Comparison of ENCODE assay signal across 34 mouse cellular contexts in genomic region chr15:100473926-100474503, GRCm38 (mm10). TPM values are rescaled to one million over a fixed set of nuclear protein-coding genes. Genes with fewer than 3 reads are reported as not detected.
DNase-seq lines count a peak whose midpoint lies in the region; ATAC-seq and TF ChIP-seq lines count a peak whose summit lies in the region.
"Had no signal": no experiment of that assay in that cellular context is flagged by ENCODE, and none has a peak within 500 bp of the region (broad histone marks: within the 10 kb centered on the region; RNA-seq: fewer than 3 reads in every experiment).

No protein-coding gene starts in this region.

- H3K4me2 ChIP-seq in liver, embryonic 16.5 days (ENCODE audit: low read depth, low read length), result no peak overlapping the region
- no peak overlapping the region for H3K4me2 ChIP-seq in midbrain, postnatal 0 days (ENCODE audit: low read depth, low read length, poor library complexity, severe bottlenecking)
- H3K4me2 ChIP-seq: embryonic facial prominence, embryonic 12.5 days; embryonic facial prominence, embryonic 15.5 days; heart, embryonic 11.5 days; hindbrain, embryonic 12.5 days; hindbrain, embryonic 15.5 days had no signal

- in situ Hi-C loops in ES-E14 (cut with MboI; ENCODE audit: low sequenced_read_pairs in 2 of 2, unreplicated experiment in 2 of 2), result no loop called here

- no peak for TF ChIP-seq CTCF in ES-Bruce4 (IDR thresholded peaks at IDR 0.05; ENCODE audit: low read depth, low read length)
- TF ChIP-seq CTCF in midbrain, postnatal 0 days (IDR thresholded peaks at IDR 0.05), result no peak

- H3K9ac ChIP-seq in liver, embryonic 16.5 days (ENCODE audit: low read depth, low read length), result no peak overlapping the region
- no peak overlapping the region for H3K9ac ChIP-seq in ES-Bruce4 (ENCODE audit: low read depth, poor library complexity, severe bottlenecking)
- H3K9ac ChIP-seq in ES-E14 (ENCODE audit: insufficient read depth, low read depth, low read length, poor library complexity, severe bottlenecking), result no peak overlapping the region
- no peak overlapping the region for H3K9ac ChIP-seq in midbrain, postnatal 0 days (replicated peaks; ENCODE audit: low read length, poor library complexity, severe bottlenecking)
- H3K9ac ChIP-seq: embryonic facial prominence, embryonic 12.5 days; embryonic facial prominence, embryonic 15.5 days; forebrain, postnatal 0 days; hindbrain, embryonic 12.5 days; hindbrain, embryonic 15.5 days had no signal

- no peak for TF ChIP-seq POLR2A in ES-Bruce4 (IDR thresholded peaks at IDR 0.05; ENCODE audit: insufficient read depth, low read length)

- TF ChIP-seq EP300 in ES-Bruce4 (IDR thresholded peaks at IDR 0.05; ENCODE audit: insufficient read depth, low read depth, low read length), result peak; percentile 79

- WGBS in liver, embryonic 16.5 days (ENCODE audit: insufficient replicate concordance), result 61% methylated on average over 7 of the region's 7 CpGs
- 82% methylated on average over 7 of the region's 7 CpGs for WGBS in midbrain, postnatal 0 days

- peaks cover 10% of the 10 kb centered on the region; the same call in 1 of the 2 replicates for H3K36me3 ChIP-seq in liver, embryonic 16.5 days (ENCODE audit: control insufficient read depth, insufficient read depth)
- H3K36me3 ChIP-seq in ES-Bruce4 (ENCODE audit: control insufficient read depth, insufficient read depth, low read length, poor library complexity, severe bottlenecking), result no peaks in the 10 kb centered on the region
- H3K36me3 ChIP-seq in ES-E14 (ENCODE audit: control insufficient read depth, insufficient read depth, low read length, poor library complexity, severe bottlenecking), result no peaks in the 10 kb centered on the region
- H3K36me3 ChIP-seq in midbrain, postnatal 0 days (ENCODE audit: insufficient read depth, low read length), result peaks cover 49% of the 10 kb centered on the region

- no peaks in the 10 kb centered on the region for H3K27me3 ChIP-seq in liver, embryonic 16.5 days (ENCODE audit: control insufficient read depth, insufficient read depth, low read depth, low read length)
- no peaks in the 10 kb centered on the region for H3K27me3 ChIP-seq in ES-Bruce4 (ENCODE audit: control insufficient read depth, insufficient read depth, low read length, poor library complexity, severe bottlenecking)
- H3K27me3 ChIP-seq in midbrain, postnatal 0 days (ENCODE audit: insufficient read depth, low read length), result no peaks in the 10 kb centered on the region
- H3K27me3 ChIP-seq: CH12.LX; embryonic facial prominence, embryonic 12.5 days; embryonic facial prominence, embryonic 15.5 days; hindbrain, embryonic 12.5 days; hindbrain, embryonic 15.5 days; Patski had no signal

- no peak overlapping the region for H3K27ac ChIP-seq in liver, embryonic 16.5 days (ENCODE audit: low read length)
- peak overlapping the region; percentile 54; the same call in 1 of the 2 replicates for H3K27ac ChIP-seq in ES-Bruce4 (ENCODE audit: insufficient read depth, low read length)
- H3K27ac ChIP-seq in ES-E14 (ENCODE audit: insufficient read depth, low read depth, low read length, poor library complexity, severe bottlenecking), result peak overlapping the region; percentile 47
- no peak overlapping the region for H3K27ac ChIP-seq in midbrain, postnatal 0 days (ENCODE audit: low read depth, low read length)
- H3K27ac ChIP-seq: embryonic facial prominence, embryonic 12.5 days; embryonic facial prominence, embryonic 15.5 days; gastrocnemius, adult 2 months; hindbrain, embryonic 12.5 days; hindbrain, embryonic 15.5 days had no signal

- no peaks in the 10 kb centered on the region for H3K9me3 ChIP-seq in liver, embryonic 16.5 days (replicated peaks; ENCODE audit: control insufficient read depth, low read length)
- no peaks in the 10 kb centered on the region for H3K9me3 ChIP-seq in ES-Bruce4 (replicated peaks; ENCODE audit: control insufficient read depth, insufficient read depth, low read length, poor library complexity, severe bottlenecking)
- no peaks in the 10 kb centered on the region for H3K9me3 ChIP-seq in ES-E14 (ENCODE audit: control insufficient read depth, insufficient read depth, low read depth, low read length)
- no peaks in the 10 kb centered on the region for H3K9me3 ChIP-seq in midbrain, postnatal 0 days (ENCODE audit: low read length)
- H3K9me3 ChIP-seq: embryonic facial prominence, embryonic 12.5 days; embryonic facial prominence, embryonic 15.5 days; hindbrain, embryonic 12.5 days; hindbrain, embryonic 15.5 days had no signal

- ATAC-seq in liver, embryonic 16.5 days (ENCODE audit: low read depth), result peak; percentile 25; the same call in 1 of the 2 replicates
- ATAC-seq in midbrain, postnatal 0 days (ENCODE audit: low FRiP score), result no peak
- ATAC-seq: activated CD4-positive, CD25-positive, alpha-beta regulatory T cell, adult 4 months; forebrain, embryonic 14.5 days; forebrain, postnatal 0 days; Patski had no signal

- DNase-seq in liver (no peak), ES-E14 (ENCODE audit: low read depth, low spot score) (peak; percentile 80)
- no peak for DNase-seq in neural tube, embryonic 10.5 days (ENCODE audit: extremely low spot score, low spot score)
- DNase-seq in midbrain, postnatal 0 days (ENCODE audit: low spot score), result no peak
- DNase-seq: adrenal gland, adult 8-10 months; adrenal gland, postnatal 25 days; B cell, adult 2 months; cerebellum, adult 18-20 months; cerebellum, adult 9-11 months; cerebellum, postnatal 25 days; forebrain, postnatal 0 days; gastrocnemius, adult 2 months; gastrocnemius, postnatal 14 days; heart, adult 11 months had no signal

- peaks cover 13% of the 10 kb centered on the region for H3K4me1 ChIP-seq in liver, embryonic 16.5 days (ENCODE audit: control insufficient read depth, low read depth, low read length)
- H3K4me1 ChIP-seq in ES-Bruce4 (ENCODE audit: control insufficient read depth, insufficient read depth, low read length), result peaks cover 7% of the 10 kb centered on the region
- peaks cover 0 to 33% of the 10 kb centered on the region in 2 experiments for H3K4me1 ChIP-seq in ES-E14 (ENCODE audit: control insufficient read depth in 2 of 2, insufficient read depth in 2 of 2, low read length in 2 of 2, poor library complexity in 1 of 2)
- H3K4me1 ChIP-seq in midbrain, postnatal 0 days (ENCODE audit: insufficient read depth, low read length), result peaks cover 8% of the 10 kb centered on the region; the same call in 1 of the 2 replicates

- no peak overlapping the region for H3K4me3 ChIP-seq in liver, embryonic 16.5 days (ENCODE audit: low read depth, low read length)
- H3K4me3 ChIP-seq in ES-Bruce4 (ENCODE audit: low read depth, low read length), result no peak overlapping the region
- no peak overlapping the region for H3K4me3 ChIP-seq in ES-E14 (ENCODE audit: insufficient read depth in 1 of 2, low read depth in 1 of 2, low read length in 2 of 2, poor library complexity in 1 of 2, severe bottlenecking in 1 of 2)
- no peak overlapping the region for H3K4me3 ChIP-seq in midbrain, postnatal 0 days (ENCODE audit: low read depth, low read length)
- H3K4me3 ChIP-seq: embryonic facial prominence, embryonic 12.5 days; embryonic facial prominence, embryonic 15.5 days; gastrocnemius, adult 2 months; hindbrain, embryonic 12.5 days; hindbrain, embryonic 15.5 days had no signal

TF ChIP-seq in ES-E14, 5 proteins besides CTCF, POLR2A, EP300 and RAD21:
- TF ChIP-seq CHD2 (IDR thresholded peaks at IDR 0.05; ENCODE audit: low read depth, low read length) (no peak), ZNF384 (IDR thresholded peaks at IDR 0.05; ENCODE audit: low read depth, low read length) (0 out of 2 replicates have a peak, but pooled peaks have one; percentile 46)

RNA-seq across cellular contexts. Expression of gene Letmd1, which starts 5.2 kb away (rescaled TPM):
- 12.8 and 15.3 TPM in 2 replicates for polyA plus RNA-seq in liver, embryonic 16.5 days (2015; fragmentation: Nextera tagmentation; extraction: Ambion mirVana)
- 9.5 and 10.3 TPM in 2 replicates for polyA plus RNA-seq in ES-Bruce4 (2011; ENCODE audit: insufficient read depth, insufficient read length, low read depth, missing spikeins)
- 7.8 and 11.2 TPM in 2 replicates for total RNA-seq in ES-E14 (2012; rRNA removed)
- total RNA-seq in midbrain, postnatal 0 days (2014; rRNA removed), result 80.9 and 86.0 TPM in 2 replicates
- polyA plus RNA-seq in midbrain, postnatal 0 days (2015; fragmentation: Nextera tagmentation; extraction: Ambion mirVana), result 53.0 and 55.0 TPM in 2 replicates

RNA-seq across cellular contexts. Expression of gene Csrnp2, which starts 21.3 kb away (rescaled TPM):
- 0.84 and 0.98 TPM in 2 replicates for polyA plus RNA-seq in liver, embryonic 16.5 days (2015; fragmentation: Nextera tagmentation; extraction: Ambion mirVana)
- 6.6 and 6.8 TPM in 2 replicates for polyA plus RNA-seq in ES-Bruce4 (2011; ENCODE audit: insufficient read depth, insufficient read length, low read depth, missing spikeins)
- total RNA-seq in ES-E14 (2012; rRNA removed), result 8.1 and 14.6 TPM in 2 replicates
- total RNA-seq in midbrain, postnatal 0 days (2014; rRNA removed), result 61.5 and 66.3 TPM in 2 replicates
- 35.8 and 37.0 TPM in 2 replicates for polyA plus RNA-seq in midbrain, postnatal 0 days (2015; fragmentation: Nextera tagmentation; extraction: Ambion mirVana)

RNA-seq across cellular contexts. Expression of gene Slc11a2, which starts 49.1 kb away (rescaled TPM):
- 37.1 and 40.0 TPM in 2 replicates for polyA plus RNA-seq in liver, embryonic 16.5 days (2015; fragmentation: Nextera tagmentation; extraction: Ambion mirVana)
- polyA plus RNA-seq in ES-Bruce4 (2011; ENCODE audit: insufficient read depth, insufficient read length, low read depth, missing spikeins), result 24.0 and 29.9 TPM in 2 replicates
- total RNA-seq in ES-E14 (2012; rRNA removed), result 59.8 and 67.1 TPM in 2 replicates
- 29.5 and 34.4 TPM in 2 replicates for total RNA-seq in midbrain, postnatal 0 days (2014; rRNA removed)
- polyA plus RNA-seq in midbrain, postnatal 0 days (2015; fragmentation: Nextera tagmentation; extraction: Ambion mirVana), result 17.0 and 23.6 TPM in 2 replicates

RNA-seq across cellular contexts. Expression of gene Gm5475, which starts 52.1 kb away (rescaled TPM):
- 0.04 TPM in 1 of 2 replicates, not detected in the other for polyA plus RNA-seq in liver, embryonic 16.5 days (2015; fragmentation: Nextera tagmentation; extraction: Ambion mirVana)
- not detected in 2 replicates for polyA plus RNA-seq in ES-Bruce4 (2011; ENCODE audit: insufficient read depth, insufficient read length, low read depth, missing spikeins)
- 0.11 TPM in 1 of 2 replicates, not detected in the other for total RNA-seq in ES-E14 (2012; rRNA removed)
- total RNA-seq in midbrain, postnatal 0 days (2014; rRNA removed), result not detected in 2 replicates
- 0.15 and 0.17 TPM in 2 replicates for polyA plus RNA-seq in midbrain, postnatal 0 days (2015; fragmentation: Nextera tagmentation; extraction: Ambion mirVana)
- total RNA-seq: adrenal gland, postnatal 25 days; CH12.LX; common myeloid progenitor, adult 5-6 weeks; forebrain, postnatal 0 days; gastrocnemius, adult 2 months; gastrocnemius, postnatal 14 days; gastrocnemius, postnatal 4 days; heart, adult 8-10 months; heart, postnatal 25 days; hematopoietic stem cell, adult 5-6 weeks had no signal
- polyA plus RNA-seq: forebrain, embryonic 11.5 days; forebrain, embryonic 14.5 days; G1E; heart, embryonic 11.5 days; heart, embryonic 14.5 days; hindbrain, embryonic 12.5 days; intestine, embryonic 14.5 days had no signal

Comparison
In these comparisons a context has a peak if more than half of its experiments do, and no peak if none do; other contexts are left out.
1. H3K27ac ChIP-seq: peak in ES-Bruce4 (single experiment) and ES-E14 (single experiment); none in liver, embryonic 16.5 days (single experiment) and midbrain, postnatal 0 days (single experiment).